In genomic region chr10:7049901-7050300, GRCm38 (mm10) we compare ENCODE assay signal across 28 mouse cellular contexts. TPM values are rescaled to one million over a fixed set of nuclear protein-coding genes. Genes with fewer than 3 reads are reported as not detected.
DNase-seq lines count a peak whose midpoint lies in the region; ATAC-seq lines count a peak whose summit lies in the region.
"Had no signal": no experiment of that assay in that cellular context is flagged by ENCODE, and none has a peak within 500 bp of the region (broad histone marks: within the 10 kb centered on the region; RNA-seq: fewer than 3 reads in every experiment).

No protein-coding gene starts in this region.

- H3K36me3 ChIP-seq in forebrain, embryonic 11.5 days (ENCODE audit: control insufficient read depth, insufficient read depth, low read length): no peaks in the 10 kb centered on the region
- no peaks in the 10 kb centered on the region for H3K36me3 ChIP-seq in hindbrain, embryonic 11.5 days (ENCODE audit: control insufficient read depth, insufficient read depth, low read length)
- H3K36me3 ChIP-seq: embryonic facial prominence, embryonic 12.5 days; embryonic facial prominence, embryonic 15.5 days; forebrain, embryonic 12.5 days; forebrain, embryonic 15.5 days; heart, embryonic 12.5 days; heart, embryonic 15.5 days; hindbrain, embryonic 12.5 days; hindbrain, embryonic 15.5 days had no signal

- H3K4me2 ChIP-seq in forebrain, embryonic 11.5 days (ENCODE audit: low read depth, low read length, severe bottlenecking): no peak overlapping the region
- no peak overlapping the region for H3K4me2 ChIP-seq in hindbrain, embryonic 11.5 days (replicated peaks; ENCODE audit: low read depth, low read length)
- H3K4me2 ChIP-seq: embryonic facial prominence, embryonic 12.5 days; embryonic facial prominence, embryonic 15.5 days; forebrain, embryonic 12.5 days; forebrain, embryonic 15.5 days; heart, embryonic 12.5 days; heart, embryonic 15.5 days; hindbrain, embryonic 12.5 days; hindbrain, embryonic 15.5 days had no signal

- H3K4me1 ChIP-seq in forebrain, embryonic 11.5 days (replicated peaks; ENCODE audit: control insufficient read depth, insufficient read depth, low read length): no peaks in the 10 kb centered on the region; the same call in 1 of the 2 replicates
- no peaks in the 10 kb centered on the region for H3K4me1 ChIP-seq in hindbrain, embryonic 11.5 days (replicated peaks; ENCODE audit: control insufficient read depth, insufficient read depth, low read length)
- H3K4me1 ChIP-seq: heart, embryonic 12.5 days; hindbrain, embryonic 12.5 days had no signal

- no peak overlapping the region for H3K4me3 ChIP-seq in forebrain, embryonic 11.5 days (ENCODE audit: low read depth, low read length)
- no peak overlapping the region for H3K4me3 ChIP-seq in hindbrain, embryonic 11.5 days (ENCODE audit: low read depth, low read length)
- H3K4me3 ChIP-seq: embryonic facial prominence, embryonic 12.5 days; embryonic facial prominence, embryonic 15.5 days; forebrain, embryonic 12.5 days; forebrain, embryonic 15.5 days; gastrocnemius, adult 2 months; heart, embryonic 12.5 days; heart, embryonic 15.5 days; hindbrain, embryonic 12.5 days; hindbrain, embryonic 15.5 days had no signal

- H3K27ac ChIP-seq in forebrain, embryonic 11.5 days (ENCODE audit: low read depth, low read length): no peak overlapping the region
- H3K27ac ChIP-seq in hindbrain, embryonic 11.5 days (ENCODE audit: low read depth, low read length): no peak overlapping the region
- H3K27ac ChIP-seq: embryonic facial prominence, embryonic 12.5 days; embryonic facial prominence, embryonic 15.5 days; forebrain, embryonic 12.5 days; forebrain, embryonic 15.5 days; gastrocnemius, adult 2 months; heart, embryonic 15.5 days; hindbrain, embryonic 12.5 days; hindbrain, embryonic 15.5 days had no signal

- peak; percentile 70 for ATAC-seq in CD4-positive, CD25-positive, alpha-beta regulatory T cell, adult 4 months
- ATAC-seq in activated CD4-positive, CD25-positive, alpha-beta regulatory T cell, adult 4 months: peak; percentile 32
- ATAC-seq in granulocyte monocyte progenitor cell, adult 5-6 weeks (replicated peaks; ENCODE audit: poor library complexity, severe bottlenecking): 0 out of 2 replicates have a peak, but pooled peaks have one; percentile 35
- no peak for ATAC-seq in forebrain, embryonic 11.5 days (replicated peaks; ENCODE audit: low FRiP score)
- ATAC-seq in hindbrain, embryonic 11.5 days (ENCODE audit: low FRiP score): no peak
- ATAC-seq: forebrain, embryonic 15.5 days had no signal

- H3K9ac ChIP-seq in forebrain, embryonic 11.5 days (ENCODE audit: low read length): no peak overlapping the region
- no peak overlapping the region for H3K9ac ChIP-seq in hindbrain, embryonic 11.5 days (ENCODE audit: low read depth, low read length)
- H3K9ac ChIP-seq: embryonic facial prominence, embryonic 12.5 days; embryonic facial prominence, embryonic 15.5 days; forebrain, embryonic 12.5 days; forebrain, embryonic 15.5 days; heart, embryonic 12.5 days; heart, embryonic 15.5 days; hindbrain, embryonic 12.5 days; hindbrain, embryonic 15.5 days had no signal

- H3K27me3 ChIP-seq in forebrain, embryonic 11.5 days (ENCODE audit: control insufficient read depth, insufficient read depth, low read length): no peaks in the 10 kb centered on the region
- no peaks in the 10 kb centered on the region for H3K27me3 ChIP-seq in hindbrain, embryonic 11.5 days (ENCODE audit: control insufficient read depth, insufficient read depth, low read length)
- H3K27me3 ChIP-seq: embryonic facial prominence, embryonic 12.5 days; embryonic facial prominence, embryonic 15.5 days; forebrain, embryonic 12.5 days; forebrain, embryonic 15.5 days; heart, embryonic 12.5 days; heart, embryonic 15.5 days; hindbrain, embryonic 12.5 days; hindbrain, embryonic 15.5 days had no signal

- 79% methylated on average over 3 of the region's 3 CpGs for WGBS in forebrain, embryonic 11.5 days
- 84% methylated on average over 3 of the region's 3 CpGs for WGBS in hindbrain, embryonic 11.5 days

- H3K9me3 ChIP-seq in forebrain, embryonic 11.5 days (ENCODE audit: control insufficient read depth, low read length): no peaks in the 10 kb centered on the region
- no peaks in the 10 kb centered on the region for H3K9me3 ChIP-seq in hindbrain, embryonic 11.5 days (ENCODE audit: control insufficient read depth, low read length)
- H3K9me3 ChIP-seq: embryonic facial prominence, embryonic 12.5 days; embryonic facial prominence, embryonic 15.5 days; forebrain, embryonic 12.5 days; forebrain, embryonic 15.5 days; heart, embryonic 12.5 days; heart, embryonic 15.5 days; hindbrain, embryonic 12.5 days; hindbrain, embryonic 15.5 days had no signal

- no peak for DNase-seq in forebrain, embryonic 11.5 days (ENCODE audit: low spot score)
- DNase-seq in hindbrain, embryonic 11.5 days (ENCODE audit: low spot score): no peak
- no peak for DNase-seq in ovary, adult 18-20 months (ENCODE audit: low spot score)
- DNase-seq: adrenal gland, adult 8-10 months; adrenal gland, postnatal 25 days; cerebellum, adult 18-20 months; cerebellum, adult 9-10 months; cerebellum, postnatal 14 days; gastrocnemius, adult 2 months; gastrocnemius, postnatal 14 days; heart, adult 18-20 months; heart, postnatal 10 days; heart, postnatal 36 days; kidney, adult 2 months had no signal

RNA-seq across cellular contexts. Expression of gene Ipcef1, which starts 2.4 kb away (rescaled TPM):
- 100 to 1,000 TPM; 101 to 123 TPM for polyA plus RNA-seq in CD4-positive, CD25-positive, alpha-beta regulatory T cell, adult 4 months (2017; shearing (Covaris generic))
- 10 to 100 TPM; 71.0 to 71.4 TPM for polyA plus RNA-seq in activated CD4-positive, CD25-positive, alpha-beta regulatory T cell, adult 4 months (2017; shearing (Covaris generic))
- total RNA-seq in granulocyte monocyte progenitor cell, adult 5-6 weeks (2014; fragmentation: Nextera tagmentation): 2.6 and 6.9 TPM in 2 replicates
- total RNA-seq in granulocyte monocyte progenitor cell, adult 5-6 weeks (2017): 2.1 and 3.4 TPM in 2 replicates
- 0.60 and 0.83 TPM in 2 replicates for polyA plus RNA-seq in forebrain, embryonic 11.5 days (2014; fragmentation: Nextera tagmentation; extraction: Ambion mirVana)
- 0.28 and 0.31 TPM in 2 replicates for polyA plus RNA-seq in hindbrain, embryonic 11.5 days (2014; fragmentation: Nextera tagmentation; extraction: Ambion mirVana)
- total RNA-seq: gastrocnemius, adult 2 months; gastrocnemius, postnatal 14 days; MEL had no signal
- polyA plus RNA-seq: C2C12; intestine, embryonic 14.5 days had no signal

Comparison
In these comparisons a context has a peak if more than half of its experiments do, and no peak if none do; other contexts are left out.
1. ATAC-seq: peak in CD4-positive, CD25-positive, alpha-beta regulatory T cell, adult 4 months (single experiment), activated CD4-positive, CD25-positive, alpha-beta regulatory T cell, adult 4 months (single experiment) and granulocyte monocyte progenitor cell, adult 5-6 weeks (single experiment); none in forebrain, embryonic 11.5 days (single experiment) and hindbrain, embryonic 11.5 days (single experiment).
2. RNA of gene Ipcef1, which starts 2.4 kb away (polyA plus RNA-seq): 101 to 123 TPM in CD4-positive, CD25-positive, alpha-beta regulatory T cell, adult 4 months and 71.0 to 71.4 TPM in activated CD4-positive, CD25-positive, alpha-beta regulatory T cell, adult 4 months; 0.60 to 0.83 TPM in forebrain, embryonic 11.5 days and 0.28 to 0.31 TPM in hindbrain, embryonic 11.5 days; every median in the first group is over 10 times any median in the second.